Mouse (Mus musculus) CH12.LX (cell line): ENCODE measurements around the gene Cchcr1.

Source experiments
- POLR2A ChIP-seq: IDR thresholded peaks from 2 replicates; pipeline ENCODE4 v1.6.1; 2011; ENCODE audit warnings: low read depth, mild to moderate bottlenecking, improper control_type of control experiment, low read length
- TCF12 ChIP-seq: IDR thresholded peaks from 2 replicates; pipeline ENCODE4 v1.6.1; 2014; ENCODE audit warnings: low read depth, mild to moderate bottlenecking, inconsistent platforms, low read length, improper control_type of control experiment

- TF ChIP-seq TCF12 (no peak), POLR2A (no peak)
Observed at GRCm38 (mm10) chr17:35532360-35532759, 15.5 kb downstream of the Cchcr1 start.
